Mouse (Mus musculus): Measurements from ENCODE around the gene Edf1. TPM values are rescaled to one million over a fixed set of nuclear protein-coding genes. Genes with fewer than 3 reads are reported as not detected.

Gene Edf1
- 280 TPM for polyA plus RNA-seq (2014; fragmentation: Illumina TruSeq; extraction: RNeasy Lipid Tissue Mini Kit (QIAGEN cat#74804); ENCODE audit: low read depth, low replicate concordance)

GRCm38 (mm10) chr2:25557221-25557963 is at the start of gene Edf1:
Gene Edf1, plus strand, starts transcription at chr2:25557847.

GRCm38 (mm10) chr2:25546811-25547491 is 10.7 kb upstream of the Edf1 start, which contains the start of gene Traf2:
Gene Traf2, minus strand, starts transcription at chr2:25546940.

DNA sequence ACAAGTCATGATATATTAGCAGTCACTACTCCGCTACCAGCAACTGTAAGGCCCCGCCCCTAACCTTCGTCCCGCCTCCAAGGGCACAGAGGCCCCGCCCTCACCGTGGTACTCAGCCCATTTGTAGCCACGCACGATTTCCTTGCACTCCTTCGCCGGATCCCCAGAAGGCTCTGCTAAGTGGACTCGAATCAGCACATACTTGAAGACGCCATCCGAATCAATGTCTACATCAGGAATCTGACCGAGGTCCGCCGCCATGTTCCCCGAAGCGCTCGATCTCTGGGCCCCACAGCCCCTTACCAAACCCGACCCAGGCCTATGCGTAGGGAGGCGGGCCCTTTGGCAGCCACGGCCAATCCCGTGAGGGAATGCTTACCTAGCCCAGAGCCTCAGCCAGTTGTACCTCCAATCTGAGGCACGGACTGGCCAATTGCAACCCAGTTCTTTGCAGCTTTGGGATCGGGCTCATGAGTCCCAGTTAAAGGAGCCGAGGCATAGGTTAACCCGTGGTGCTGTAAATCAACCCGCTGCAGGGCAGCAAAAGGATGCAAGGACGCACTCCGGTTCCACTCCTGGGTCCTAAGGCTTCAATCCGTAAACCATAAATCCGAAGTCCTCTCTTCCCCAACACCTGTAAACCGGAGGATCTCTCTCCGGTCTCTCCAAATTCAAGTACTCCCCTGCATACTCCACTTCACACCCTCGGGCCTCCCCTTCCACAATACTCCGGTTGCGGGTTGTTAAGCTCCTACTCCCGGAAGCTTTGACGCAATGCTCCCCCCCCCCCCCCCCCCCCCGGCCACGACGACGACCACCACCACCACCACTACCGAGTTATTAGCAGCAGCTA is 17.2 kb downstream of the Edf1 start, which contains the start of the genes Mamdc4 and Phpt1:
Gene Mamdc4, minus strand, starts transcription at position 267 of the 853 bp plus-strand sequence.
Gene Phpt1, minus strand, starts transcription at position 646 of the 853 bp plus-strand sequence.

GRCm38 (mm10) chr2:25581294-25581864 is 23.7 kb downstream of the Edf1 start, which contains the start of gene Ajm1:
Gene Ajm1, minus strand, starts transcription at chr2:25581757.

DNA sequence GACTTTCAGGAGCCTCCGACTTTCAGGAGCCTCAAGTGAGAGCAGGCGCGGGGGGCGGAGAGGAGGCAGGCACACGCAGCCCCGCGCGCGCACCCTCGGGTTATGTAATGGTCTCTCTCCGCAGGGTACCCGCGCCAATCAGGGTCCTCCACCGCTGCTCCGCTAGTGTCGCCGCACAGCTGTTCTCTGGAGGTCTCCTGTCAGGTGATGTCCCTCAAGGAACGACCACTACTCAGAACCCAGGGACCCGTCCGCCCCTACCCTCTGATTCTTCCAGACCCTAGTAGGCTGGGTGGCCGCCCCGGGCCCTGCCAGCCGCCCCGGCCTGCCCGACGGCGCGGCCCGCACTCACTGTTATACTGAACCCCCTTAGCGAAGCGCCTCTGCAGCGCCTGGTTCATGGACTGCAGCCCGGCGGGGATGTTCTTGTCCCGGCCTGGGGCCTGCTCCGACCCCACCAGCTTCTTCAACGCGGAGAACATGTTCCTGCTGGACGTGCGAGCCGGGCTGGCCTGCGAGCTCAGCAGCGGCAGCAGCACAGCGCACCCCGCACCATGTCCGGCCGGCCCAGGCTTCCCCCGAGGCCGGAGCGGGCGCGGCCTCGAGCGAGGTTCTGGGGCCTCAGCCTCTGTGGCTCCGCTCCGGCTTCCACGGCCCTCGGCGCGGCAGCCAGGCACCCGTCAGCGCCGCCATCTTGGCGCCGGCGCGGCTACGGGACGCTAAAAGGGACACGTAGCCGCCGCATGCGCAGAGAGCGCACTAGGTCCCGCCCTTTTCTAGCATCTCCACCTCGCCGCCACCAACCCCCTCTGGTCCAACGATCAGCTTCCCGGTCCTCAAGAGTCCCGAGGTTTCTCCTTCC is 50.3 kb downstream of the Edf1 start, which contains the start of gene Rabl6:
Gene Rabl6, minus strand, starts transcription at position 761 of the 862 bp plus-strand sequence.

Other genes starting within 250 kb of the Edf1 start
- not detected for gene Grin1, start 238.7 kb upstream of the Edf1 start, polyA plus RNA-seq (2014; fragmentation: Illumina TruSeq; extraction: RNeasy Lipid Tissue Mini Kit (QIAGEN cat#74804); ENCODE audit: low read depth, low replicate concordance)
- 21.4 TPM for gene Man1b1, start 225.5 kb upstream of the Edf1 start, polyA plus RNA-seq (2014; fragmentation: Illumina TruSeq; extraction: RNeasy Lipid Tissue Mini Kit (QIAGEN cat#74804); ENCODE audit: low read depth, low replicate concordance)
- gene Dpp7, start 201.5 kb upstream of the Edf1 start, polyA plus RNA-seq (2014; fragmentation: Illumina TruSeq; extraction: RNeasy Lipid Tissue Mini Kit (QIAGEN cat#74804); ENCODE audit: low read depth, low replicate concordance) = 6.7 TPM
- gene Uap1l1, start 192.2 kb upstream of the Edf1 start, polyA plus RNA-seq (2014; fragmentation: Illumina TruSeq; extraction: RNeasy Lipid Tissue Mini Kit (QIAGEN cat#74804); ENCODE audit: low read depth, low replicate concordance) = 8.8 TPM
- gene Sapcd2, start 185.5 kb upstream of the Edf1 start, polyA plus RNA-seq (2014; fragmentation: Illumina TruSeq; extraction: RNeasy Lipid Tissue Mini Kit (QIAGEN cat#74804); ENCODE audit: low read depth, low replicate concordance) = not detected
- gene Entpd2, start 162.0 kb upstream of the Edf1 start, polyA plus RNA-seq (2014; fragmentation: Illumina TruSeq; extraction: RNeasy Lipid Tissue Mini Kit (QIAGEN cat#74804); ENCODE audit: low read depth, low replicate concordance) = 16.2 TPM
- 36.7 TPM for gene Npdc1, start 158.5 kb upstream of the Edf1 start, polyA plus RNA-seq (2014; fragmentation: Illumina TruSeq; extraction: RNeasy Lipid Tissue Mini Kit (QIAGEN cat#74804); ENCODE audit: low read depth, low replicate concordance)
- gene Fut7, start 134.6 kb upstream of the Edf1 start, polyA plus RNA-seq (2014; fragmentation: Illumina TruSeq; extraction: RNeasy Lipid Tissue Mini Kit (QIAGEN cat#74804); ENCODE audit: low read depth, low replicate concordance) = not detected
- gene Abca2, start 129.1 kb upstream of the Edf1 start, polyA plus RNA-seq (2014; fragmentation: Illumina TruSeq; extraction: RNeasy Lipid Tissue Mini Kit (QIAGEN cat#74804); ENCODE audit: low read depth, low replicate concordance) = 33.3 TPM
- gene Clic3, start 101.0 kb upstream of the Edf1 start, polyA plus RNA-seq (2014; fragmentation: Illumina TruSeq; extraction: RNeasy Lipid Tissue Mini Kit (QIAGEN cat#74804); ENCODE audit: low read depth, low replicate concordance) = 1.3 TPM
- 27.9 TPM for gene Paxx, start 96.8 kb upstream of the Edf1 start, polyA plus RNA-seq (2014; fragmentation: Illumina TruSeq; extraction: RNeasy Lipid Tissue Mini Kit (QIAGEN cat#74804); ENCODE audit: low read depth, low replicate concordance)
- 1,706 TPM for gene Ptgds, start 87.8 kb upstream of the Edf1 start, polyA plus RNA-seq (2014; fragmentation: Illumina TruSeq; extraction: RNeasy Lipid Tissue Mini Kit (QIAGEN cat#74804); ENCODE audit: low read depth, low replicate concordance)
- not detected for gene Lcn12, start 63.9 kb upstream of the Edf1 start, polyA plus RNA-seq (2014; fragmentation: Illumina TruSeq; extraction: RNeasy Lipid Tissue Mini Kit (QIAGEN cat#74804); ENCODE audit: low read depth, low replicate concordance)
- 77.7 TPM for gene Fbxw5, start 57.1 kb upstream of the Edf1 start, polyA plus RNA-seq (2014; fragmentation: Illumina TruSeq; extraction: RNeasy Lipid Tissue Mini Kit (QIAGEN cat#74804); ENCODE audit: low read depth, low replicate concordance)
- 4.2 TPM for gene C8g, start 56.1 kb upstream of the Edf1 start, polyA plus RNA-seq (2014; fragmentation: Illumina TruSeq; extraction: RNeasy Lipid Tissue Mini Kit (QIAGEN cat#74804); ENCODE audit: low read depth, low replicate concordance)
- 13.2 TPM for gene Traf2, start 10.9 kb upstream of the Edf1 start, polyA plus RNA-seq (2014; fragmentation: Illumina TruSeq; extraction: RNeasy Lipid Tissue Mini Kit (QIAGEN cat#74804); ENCODE audit: low read depth, low replicate concordance)
- gene Mamdc4, start 17.0 kb downstream of the Edf1 start, polyA plus RNA-seq (2014; fragmentation: Illumina TruSeq; extraction: RNeasy Lipid Tissue Mini Kit (QIAGEN cat#74804); ENCODE audit: low read depth, low replicate concordance) = 1.7 TPM
- 91.0 TPM for gene Phpt1, start 17.4 kb downstream of the Edf1 start, polyA plus RNA-seq (2014; fragmentation: Illumina TruSeq; extraction: RNeasy Lipid Tissue Mini Kit (QIAGEN cat#74804); ENCODE audit: low read depth, low replicate concordance)
- 0.08 TPM for gene Ajm1, start 23.9 kb downstream of the Edf1 start, polyA plus RNA-seq (2014; fragmentation: Illumina TruSeq; extraction: RNeasy Lipid Tissue Mini Kit (QIAGEN cat#74804); ENCODE audit: low read depth, low replicate concordance)
- 77.4 TPM for gene Rabl6, start 50.7 kb downstream of the Edf1 start, polyA plus RNA-seq (2014; fragmentation: Illumina TruSeq; extraction: RNeasy Lipid Tissue Mini Kit (QIAGEN cat#74804); ENCODE audit: low read depth, low replicate concordance)
- not detected for gene Ccdc183, start 59.8 kb downstream of the Edf1 start, polyA plus RNA-seq (2014; fragmentation: Illumina TruSeq; extraction: RNeasy Lipid Tissue Mini Kit (QIAGEN cat#74804); ENCODE audit: low read depth, low replicate concordance)
- gene Tmem141, start 64.2 kb downstream of the Edf1 start, polyA plus RNA-seq (2014; fragmentation: Illumina TruSeq; extraction: RNeasy Lipid Tissue Mini Kit (QIAGEN cat#74804); ENCODE audit: low read depth, low replicate concordance) = 55.1 TPM
- 4.1 TPM for gene Fcna, start 70.2 kb downstream of the Edf1 start, polyA plus RNA-seq (2014; fragmentation: Illumina TruSeq; extraction: RNeasy Lipid Tissue Mini Kit (QIAGEN cat#74804); ENCODE audit: low read depth, low replicate concordance)
- gene Lcn8, start 95.3 kb downstream of the Edf1 start, polyA plus RNA-seq (2014; fragmentation: Illumina TruSeq; extraction: RNeasy Lipid Tissue Mini Kit (QIAGEN cat#74804); ENCODE audit: low read depth, low replicate concordance) = not detected
- not detected for gene Lcn5, start 100.1 kb downstream of the Edf1 start, polyA plus RNA-seq (2014; fragmentation: Illumina TruSeq; extraction: RNeasy Lipid Tissue Mini Kit (QIAGEN cat#74804); ENCODE audit: low read depth, low replicate concordance)
- not detected for gene Lcn6, start 118.9 kb downstream of the Edf1 start, polyA plus RNA-seq (2014; fragmentation: Illumina TruSeq; extraction: RNeasy Lipid Tissue Mini Kit (QIAGEN cat#74804); ENCODE audit: low read depth, low replicate concordance)
- gene Lcn10, start 124.9 kb downstream of the Edf1 start, polyA plus RNA-seq (2014; fragmentation: Illumina TruSeq; extraction: RNeasy Lipid Tissue Mini Kit (QIAGEN cat#74804); ENCODE audit: low read depth, low replicate concordance) = not detected
- gene Obp2a, start 142.2 kb downstream of the Edf1 start, polyA plus RNA-seq (2014; fragmentation: Illumina TruSeq; extraction: RNeasy Lipid Tissue Mini Kit (QIAGEN cat#74804); ENCODE audit: low read depth, low replicate concordance) = not detected
- 16.2 TPM for gene Bmyc, start 148.9 kb downstream of the Edf1 start, polyA plus RNA-seq (2014; fragmentation: Illumina TruSeq; extraction: RNeasy Lipid Tissue Mini Kit (QIAGEN cat#74804); ENCODE audit: low read depth, low replicate concordance)
- not detected for gene Obp2b, start 179.2 kb downstream of the Edf1 start, polyA plus RNA-seq (2014; fragmentation: Illumina TruSeq; extraction: RNeasy Lipid Tissue Mini Kit (QIAGEN cat#74804); ENCODE audit: low read depth, low replicate concordance)
- not detected for gene Lcn3, start 207.7 kb downstream of the Edf1 start, polyA plus RNA-seq (2014; fragmentation: Illumina TruSeq; extraction: RNeasy Lipid Tissue Mini Kit (QIAGEN cat#74804); ENCODE audit: low read depth, low replicate concordance)
- not detected for gene Lcn11, start 219.2 kb downstream of the Edf1 start, polyA plus RNA-seq (2014; fragmentation: Illumina TruSeq; extraction: RNeasy Lipid Tissue Mini Kit (QIAGEN cat#74804); ENCODE audit: low read depth, low replicate concordance)
- gene Gm13539, start 224.4 kb downstream of the Edf1 start, polyA plus RNA-seq (2014; fragmentation: Illumina TruSeq; extraction: RNeasy Lipid Tissue Mini Kit (QIAGEN cat#74804); ENCODE audit: low read depth, low replicate concordance) = not detected